Mouse (Mus musculus) cerebellum, postnatal 4 days (tissue): ENCODE measurements around the gene Zscan21.

ENCODE experiments used
- DNase-seq, 2 experiments: peaks; one replicate each; pipeline ENCODE4 v3.0.0; 2022; ENCODE audit warnings: low spot score in 2 of 2, mixed read lengths in 1 of 2

Zscan21 gene

GRCm38 (mm10) chr5:138117199-138118015 lies 704 bp downstream of the Zscan21 start:
- no peak for DNase-seq

GRCm38 (mm10) chr5:138118041-138118440 lies 1.3 kb downstream of the Zscan21 start:
- DNase-seq = no peak

DNA sequence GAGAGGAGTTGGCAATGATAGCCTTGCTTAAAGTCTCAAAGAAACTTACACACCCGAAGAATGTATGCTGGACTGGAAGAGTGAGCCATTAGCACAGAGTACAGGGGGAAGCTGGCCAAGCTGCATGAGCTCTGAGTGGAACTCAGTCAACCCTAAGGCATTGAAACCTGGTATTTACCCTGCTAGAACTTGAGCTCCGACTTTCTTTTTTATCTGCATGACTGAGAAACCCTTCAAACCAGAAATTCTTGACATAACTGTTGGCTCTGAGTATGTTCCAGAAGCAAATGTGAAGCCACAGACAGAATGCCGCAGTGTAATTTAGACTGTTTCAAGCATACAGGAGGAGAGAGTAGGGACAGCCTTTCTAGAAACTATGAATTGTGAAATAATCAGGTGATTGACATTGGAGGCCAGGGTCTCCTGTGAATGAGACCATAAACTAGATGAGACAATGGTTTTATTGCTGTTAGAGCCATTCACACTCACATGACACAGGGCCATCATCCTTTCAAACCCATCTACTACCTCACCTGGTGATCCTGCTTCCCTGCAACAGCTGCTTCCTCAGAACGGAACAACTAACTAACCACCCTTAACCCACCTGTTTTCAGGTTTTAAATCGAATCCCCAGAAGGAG lies 15.8 kb downstream of the Zscan21 start:
- no peak for DNase-seq

- DNase-seq = no peak
These were observed 20.6 kb downstream of the Zscan21 start for GRCm38 (mm10) chr5:138137257-138137656.

GRCm38 (mm10) chr5:138137935-138138549 lies 21.3 kb downstream of the Zscan21 start:
- DNase-seq = peak in 1 of 2 experiments; percentile 12

GRCm38 (mm10) chr5:138138585-138138984 lies 21.9 kb downstream of the Zscan21 start:
- no peak for DNase-seq

GRCm38 (mm10) chr5:138154390-138154789 lies 37.7 kb downstream of the Zscan21 start:
- DNase-seq = no peak

- DNase-seq = peak; percentile 57 to 79
These were observed 38.8 kb downstream of the Zscan21 start, which contains the start of gene Zfp113 for GRCm38 (mm10) chr5:138155443-138155976. Gene Zfp113, minus strand, starts transcription at chr5:138155744.

- no peak for DNase-seq
These were observed 43.6 kb downstream of the Zscan21 start for GRCm38 (mm10) chr5:138160224-138160762.

- peak; percentile 88 to 93 for DNase-seq
These were observed 44.4 kb downstream of the Zscan21 start, which contains the start of gene Cops6 for GRCm38 (mm10) chr5:138160842-138161665. Gene Cops6, plus strand, starts transcription at chr5:138161071.

DNA sequence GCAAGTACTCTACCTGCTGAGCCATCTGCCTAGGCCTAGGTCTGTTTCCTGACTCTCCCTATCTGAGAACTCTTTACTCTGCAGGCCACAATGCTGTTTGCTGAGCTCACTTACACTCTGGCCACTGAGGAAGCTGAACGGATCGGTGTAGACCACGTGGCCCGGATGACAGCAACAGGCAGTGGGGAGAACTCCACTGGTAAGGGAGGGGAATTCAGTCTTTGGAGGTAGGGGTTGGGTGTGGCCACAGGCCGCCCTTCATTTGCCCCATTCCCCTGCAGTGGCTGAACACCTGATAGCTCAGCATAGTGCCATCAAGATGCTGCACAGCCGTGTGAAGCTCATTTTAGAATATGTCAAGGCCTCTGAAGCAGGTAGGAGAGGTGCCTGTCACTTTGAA lies 46.3 kb downstream of the Zscan21 start:
- DNase-seq = no peak

DNA sequence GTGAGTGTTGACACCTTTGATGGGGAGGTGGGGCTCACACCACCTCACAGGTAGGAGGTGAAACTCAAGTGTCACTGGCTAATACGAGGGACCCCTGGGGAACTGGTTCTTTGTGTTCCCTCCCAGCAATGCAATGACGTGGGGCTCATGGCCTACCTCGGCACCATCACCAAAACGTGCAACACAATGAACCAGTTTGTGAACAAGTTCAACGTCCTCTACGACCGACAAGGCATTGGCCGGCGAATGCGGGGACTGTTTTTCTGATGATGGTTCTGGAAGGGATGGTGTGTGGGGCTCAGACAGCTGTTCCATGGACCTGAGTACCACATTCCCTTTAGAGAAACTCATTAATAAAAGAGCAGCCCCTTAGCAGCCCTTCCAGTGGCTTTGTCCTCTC lies 46.9 kb downstream of the Zscan21 start:
- DNase-seq = no peak

DNA sequence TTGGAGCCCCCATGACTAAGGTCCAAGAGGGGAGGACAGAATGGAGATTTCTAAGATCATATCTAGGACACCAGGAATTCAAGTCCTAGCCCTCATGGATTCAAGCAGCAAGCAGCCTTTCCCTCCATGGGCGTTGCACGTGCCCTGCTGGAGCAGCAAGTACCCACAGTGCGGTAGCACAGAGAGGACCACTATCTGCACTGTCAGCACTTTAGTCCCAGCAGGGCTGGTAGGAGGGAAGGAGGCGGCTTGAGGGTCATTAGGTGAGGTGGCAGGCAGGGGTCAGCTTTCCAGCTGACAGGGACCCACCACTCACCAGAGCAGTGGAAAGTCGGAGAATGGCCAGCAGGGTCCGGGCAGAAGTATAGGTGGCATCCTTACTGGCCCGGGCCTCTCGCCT lies 48.9 kb downstream of the Zscan21 start:
- no peak for DNase-seq

DNA sequence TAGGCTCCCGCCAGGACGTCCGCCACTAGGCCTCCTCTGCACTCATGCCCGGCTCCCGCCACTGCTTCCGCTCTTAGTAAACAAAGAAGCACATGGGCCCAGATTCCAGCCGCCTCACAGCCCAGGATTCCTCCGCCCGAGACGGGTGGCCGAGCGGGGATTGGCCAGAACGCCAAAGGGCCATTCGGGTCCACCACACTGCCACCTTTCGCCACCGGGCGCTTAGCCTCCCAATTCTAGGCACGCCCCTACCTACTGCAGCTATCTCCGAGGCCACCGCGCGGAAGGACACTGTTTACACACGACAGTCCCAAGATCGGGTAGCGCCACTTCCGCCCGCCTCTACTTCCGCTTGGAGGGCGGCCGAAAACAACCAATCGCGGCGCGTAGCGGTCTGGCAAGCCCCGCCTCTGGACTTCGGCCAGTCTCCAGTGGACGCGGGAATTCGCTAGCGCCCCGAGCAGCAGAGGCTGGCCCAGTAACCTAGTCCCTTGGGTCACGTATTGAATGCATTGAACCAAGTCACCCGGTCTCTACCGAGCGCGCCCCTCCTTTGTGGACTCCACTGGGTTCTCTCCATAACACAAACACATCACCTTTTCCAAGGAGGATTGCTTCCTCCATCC lies 54.3 kb downstream of the Zscan21 start:
- DNase-seq = peak; percentile 96 to 98

- peak; percentile 90 to 99 for DNase-seq
These were observed 55.2 kb downstream of the Zscan21 start, which contains the start of the genes Ap4m1 and Mcm7 for GRCm38 (mm10) chr5:138171695-138172491. Gene Ap4m1, plus strand, starts transcription at chr5:138172002. Gene Mcm7, minus strand, starts transcription at chr5:138172422.

GRCm38 (mm10) chr5:138173217-138173616 lies 56.5 kb downstream of the Zscan21 start:
- DNase-seq = no peak
